In the genomic region with DNA sequence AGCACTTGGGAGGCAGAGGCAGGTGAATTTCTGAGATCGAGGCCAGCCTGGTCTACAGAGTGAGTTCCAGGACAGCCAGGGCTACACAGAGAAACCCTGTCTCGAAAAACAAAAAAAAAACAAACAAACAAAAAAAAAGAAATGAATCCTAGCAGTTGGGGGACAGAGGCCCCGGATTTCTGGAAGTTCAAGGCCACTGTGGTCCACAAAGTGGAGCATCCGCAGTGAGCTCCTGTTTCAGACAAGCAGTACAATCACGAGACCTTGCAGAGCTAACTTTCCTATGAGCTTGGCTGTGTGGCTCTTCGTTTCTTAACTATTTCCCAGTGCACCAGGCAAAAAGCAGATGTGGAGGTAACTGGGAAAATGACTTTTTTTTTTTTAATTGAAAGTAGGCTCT, we compare ENCODE assay signal across 9 mouse cellular contexts. TPM values are rescaled to one million over a fixed set of nuclear protein-coding genes. Genes with fewer than 3 reads are reported as not detected.
DNase-seq lines count a peak whose midpoint lies in the region; ATAC-seq and TF ChIP-seq lines count a peak whose summit lies in the region.
"Not testable (repeated sequence)": the region's sequence is repeated elsewhere in the genome, so short reads cannot be mapped to it uniquely, and the experiment has no call there.
"Had no signal": no experiment of that assay in that cellular context is flagged by ENCODE, and none has a peak within 500 bp of the region (broad histone marks: within the 10 kb centered on the region; RNA-seq: fewer than 3 reads in every experiment).

No protein-coding gene starts in this region.

- not testable (repeated sequence) for TF ChIP-seq EP300 in heart, postnatal 0 days (IDR thresholded peaks at IDR 0.05; ENCODE audit: low read depth)

- not testable (repeated sequence) for TF ChIP-seq CTCF in heart, postnatal 0 days (IDR thresholded peaks at IDR 0.05; ENCODE audit: low read depth); kidney, adult 2 months (conservative IDR thresholded peaks at IDR 0.05; ENCODE audit: insufficient read depth, insufficient read length, low read depth, low read length); olfactory bulb, adult 2 months (IDR thresholded peaks at IDR 0.05; ENCODE audit: insufficient read depth, low read depth, low read length)

- not testable (repeated sequence) for ATAC-seq in forebrain, embryonic 13.5 days; heart, postnatal 0 days (ENCODE audit: insufficient read depth, low read depth); liver, embryonic 11.5 days (replicated peaks; ENCODE audit: low FRiP score)

- H3K9ac ChIP-seq in forebrain, embryonic 13.5 days = peak overlapping the region; percentile 98
- H3K9ac ChIP-seq in heart, postnatal 0 days (replicated peaks; ENCODE audit: low read depth, low read length) = not testable (repeated sequence)
- H3K9ac ChIP-seq in liver, embryonic 11.5 days (ENCODE audit: low read depth, low read length) = peak overlapping the region; percentile 100

- DNase-seq in heart, postnatal 0 days (ENCODE audit: low spot score); kidney, adult 2 months; liver, embryonic 11.5 days (ENCODE audit: low spot score); midbrain, embryonic 10.5 days (ENCODE audit: low spot score): not testable (repeated sequence)

- H3K27ac ChIP-seq in brown adipose tissue, adult 24 weeks (replicated peaks; ENCODE audit: low read depth, low read length) = 0 out of 2 replicates have a peak overlapping the region, but pooled peaks have one; percentile 98
- peak overlapping the region; percentile 92; the same call in 1 of the 2 replicates for H3K27ac ChIP-seq in forebrain, embryonic 13.5 days
- H3K27ac ChIP-seq in heart, postnatal 0 days (ENCODE audit: low read depth) = peak overlapping the region; percentile 96
- H3K27ac ChIP-seq in kidney, adult 2 months (ENCODE audit: insufficient read depth, low read depth, low read length) = not testable (repeated sequence)
- H3K27ac ChIP-seq in liver, embryonic 11.5 days (ENCODE audit: low read depth, low read length) = peak overlapping the region; percentile 97
- peak overlapping the region; percentile 96 for H3K27ac ChIP-seq in midbrain, embryonic 10.5 days (replicated peaks)
- H3K27ac ChIP-seq in olfactory bulb, adult 2 months (ENCODE audit: insufficient read depth, low read depth, low read length) = peak overlapping the region; percentile 91; the same call in 1 of the 2 replicates

- H3K36me3 ChIP-seq in forebrain, embryonic 13.5 days (ENCODE audit: poor library complexity, severe bottlenecking) = peaks cover 50% of the 10 kb centered on the region
- peaks cover 34% of the 10 kb centered on the region for H3K36me3 ChIP-seq in heart, postnatal 0 days (replicated peaks; ENCODE audit: control insufficient read depth, insufficient read depth, low read length)
- not testable (repeated sequence) for H3K36me3 ChIP-seq in kidney, adult 2 months (ENCODE audit: control insufficient read depth, insufficient read depth, low read length)
- peaks cover 36% of the 10 kb centered on the region for H3K36me3 ChIP-seq in liver, embryonic 11.5 days (ENCODE audit: control insufficient read depth, insufficient read depth, low read length)
- peaks cover 69% of the 10 kb centered on the region for H3K36me3 ChIP-seq in midbrain, embryonic 10.5 days

- 90% methylated on average over 6 of the region's 6 CpGs for whole genome bisulfite sequencing in forebrain, embryonic 13.5 days
- 79% methylated on average over 6 of the region's 6 CpGs for WGBS in heart, postnatal 0 days
- WGBS in kidney, adult 2 months = 80% methylated on average over 6 of the region's 6 CpGs
- 48% methylated on average over 6 of the region's 6 CpGs for WGBS in liver, embryonic 11.5 days
- 84% methylated on average over 6 of the region's 6 CpGs for WGBS in midbrain, embryonic 10.5 days
- 86% methylated on average over 6 of the region's 6 CpGs for WGBS in olfactory bulb, adult 2 months

- H3K4me1 ChIP-seq in brown adipose tissue, adult 24 weeks (ENCODE audit: control insufficient read depth, insufficient read depth, insufficient read length, low read length) = peaks cover 13% of the 10 kb centered on the region
- peaks cover 26% of the 10 kb centered on the region for H3K4me1 ChIP-seq in forebrain, embryonic 13.5 days
- H3K4me1 ChIP-seq in heart, postnatal 0 days (ENCODE audit: control insufficient read depth, insufficient read depth) = peaks cover 14% of the 10 kb centered on the region
- peaks cover 12% of the 10 kb centered on the region for H3K4me1 ChIP-seq in kidney, adult 2 months (ENCODE audit: control insufficient read depth, insufficient read depth, low read length)
- peaks cover 20% of the 10 kb centered on the region for H3K4me1 ChIP-seq in liver, embryonic 11.5 days (replicated peaks; ENCODE audit: control insufficient read depth, insufficient read depth, low read length)
- H3K4me1 ChIP-seq in midbrain, embryonic 10.5 days = peaks cover 38% of the 10 kb centered on the region
- H3K4me1 ChIP-seq in olfactory bulb, adult 2 months (ENCODE audit: control insufficient read depth, insufficient read depth, low read length) = peaks cover 10% of the 10 kb centered on the region

- not testable (repeated sequence) for H3K9me3 ChIP-seq in forebrain, embryonic 13.5 days (replicated peaks); heart, postnatal 0 days (replicated peaks; ENCODE audit: control insufficient read depth, low read length); liver, embryonic 11.5 days (ENCODE audit: control insufficient read depth, low read length); midbrain, embryonic 10.5 days (replicated peaks)

- peak overlapping the region; percentile 97 for H3K4me3 ChIP-seq in brown adipose tissue, adult 24 weeks (ENCODE audit: insufficient read depth, low read depth, low read length)
- peak overlapping the region; percentile 98 for H3K4me3 ChIP-seq in forebrain, embryonic 13.5 days
- H3K4me3 ChIP-seq in heart, postnatal 0 days (ENCODE audit: low read depth, low read length) = peak overlapping the region; percentile 76
- H3K4me3 ChIP-seq in kidney, adult 2 months (ENCODE audit: insufficient read depth, low read depth, low read length) = peak overlapping the region; percentile 86
- H3K4me3 ChIP-seq in liver, embryonic 11.5 days (ENCODE audit: low read depth, low read length) = peak overlapping the region; percentile 99
- H3K4me3 ChIP-seq in midbrain, embryonic 10.5 days = peak overlapping the region; percentile 98
- peak overlapping the region; percentile 93 for H3K4me3 ChIP-seq in olfactory bulb, adult 2 months (ENCODE audit: insufficient read depth, low read depth, low read length)

- H3K4me2 ChIP-seq in forebrain, embryonic 13.5 days = peak overlapping the region; percentile 99
- H3K4me2 ChIP-seq in heart, postnatal 0 days (ENCODE audit: low read depth, low read length) = peak overlapping the region; percentile 99
- H3K4me2 ChIP-seq in liver, embryonic 11.5 days = peak overlapping the region; percentile 85

- not testable (repeated sequence) for H3K27me3 ChIP-seq in forebrain, embryonic 13.5 days; heart, postnatal 0 days (ENCODE audit: control insufficient read depth, insufficient read depth, low read length); kidney, adult 2 months (replicated peaks; ENCODE audit: control insufficient read depth, insufficient read depth, low read length); liver, embryonic 11.5 days (replicated peaks; ENCODE audit: control insufficient read depth, insufficient read depth, low read length); midbrain, embryonic 10.5 days (ENCODE audit: low read depth, poor library complexity, severe bottlenecking)

- not testable (repeated sequence) for TF ChIP-seq POLR2A in kidney, adult 2 months (IDR thresholded peaks at IDR 0.05; ENCODE audit: low read depth, low read length); olfactory bulb, adult 2 months (IDR thresholded peaks at IDR 0.05; ENCODE audit: insufficient read depth, low read depth, low read length)

RNA-seq across cellular contexts. Expression of gene Uba52, which starts 0.6 kb away (rescaled TPM):
- polyA plus RNA-seq in brown adipose tissue, adult 24 weeks (2012; ENCODE audit: insufficient read depth, insufficient read length, missing spikeins) = 977 and 1,552 TPM in 2 replicates
- polyA plus RNA-seq in forebrain, embryonic 13.5 days (2015; fragmentation: Nextera tagmentation; extraction: Ambion mirVana) = 812 and 920 TPM in 2 replicates
- 887 and 1,064 TPM in 2 replicates for total RNA-seq in heart, postnatal 0 days (2014; rRNA removed; ENCODE audit: low replicate concordance)
- 1,011 and 1,075 TPM in 2 replicates for polyA plus RNA-seq in heart, postnatal 0 days (2015; fragmentation: Nextera tagmentation; extraction: Ambion mirVana)
- 620 and 835 TPM in 2 replicates for polyA plus RNA-seq in kidney, adult 2 months (2012; rRNA removed)
- 1,024 and 1,077 TPM in 2 replicates for polyA plus RNA-seq in liver, embryonic 11.5 days (2014; fragmentation: Nextera tagmentation; extraction: Ambion mirVana)
- polyA plus RNA-seq in midbrain, embryonic 10.5 days (2016; fragmentation: Nextera tagmentation; extraction: Ambion mirVana) = 836 and 881 TPM in 2 replicates
- polyA plus RNA-seq in olfactory bulb, adult 2 months (2012; ENCODE audit: insufficient read depth, insufficient read length, low replicate concordance, missing spikeins) = 789 TPM in 1 of 2 replicates, not detected in the other

RNA-seq across cellular contexts. Expression of gene Rex1bd, which starts 4.6 kb away (rescaled TPM):
- polyA plus RNA-seq in brown adipose tissue, adult 24 weeks (2012; ENCODE audit: insufficient read depth, insufficient read length, missing spikeins) = 191 and 207 TPM in 2 replicates
- 150 and 154 TPM in 2 replicates for polyA plus RNA-seq in forebrain, embryonic 13.5 days (2015; fragmentation: Nextera tagmentation; extraction: Ambion mirVana)
- total RNA-seq in heart, postnatal 0 days (2014; rRNA removed; ENCODE audit: low replicate concordance) = 121 and 145 TPM in 2 replicates
- polyA plus RNA-seq in heart, postnatal 0 days (2015; fragmentation: Nextera tagmentation; extraction: Ambion mirVana) = 139 and 146 TPM in 2 replicates
- polyA plus RNA-seq in kidney, adult 2 months (2012; rRNA removed) = 161 and 177 TPM in 2 replicates
- 113 and 120 TPM in 2 replicates for polyA plus RNA-seq in liver, embryonic 11.5 days (2014; fragmentation: Nextera tagmentation; extraction: Ambion mirVana)
- polyA plus RNA-seq in midbrain, embryonic 10.5 days (2016; fragmentation: Nextera tagmentation; extraction: Ambion mirVana) = 138 and 140 TPM in 2 replicates
- polyA plus RNA-seq in olfactory bulb, adult 2 months (2012; ENCODE audit: insufficient read depth, insufficient read length, low replicate concordance, missing spikeins) = not detected in 2 replicates

RNA-seq across cellular contexts. Expression of gene Fkbp8, which starts 16.4 kb away (rescaled TPM):
- polyA plus RNA-seq in brown adipose tissue, adult 24 weeks (2012; ENCODE audit: insufficient read depth, insufficient read length, missing spikeins) = 90.9 and 113 TPM in 2 replicates
- 357 and 385 TPM in 2 replicates for polyA plus RNA-seq in forebrain, embryonic 13.5 days (2015; fragmentation: Nextera tagmentation; extraction: Ambion mirVana)
- total RNA-seq in heart, postnatal 0 days (2014; rRNA removed; ENCODE audit: low replicate concordance) = 422 and 440 TPM in 2 replicates
- polyA plus RNA-seq in heart, postnatal 0 days (2015; fragmentation: Nextera tagmentation; extraction: Ambion mirVana) = 195 and 200 TPM in 2 replicates
- 320 and 410 TPM in 2 replicates for polyA plus RNA-seq in kidney, adult 2 months (2012; rRNA removed)
- 261 and 285 TPM in 2 replicates for polyA plus RNA-seq in liver, embryonic 11.5 days (2014; fragmentation: Nextera tagmentation; extraction: Ambion mirVana)
- polyA plus RNA-seq in midbrain, embryonic 10.5 days (2016; fragmentation: Nextera tagmentation; extraction: Ambion mirVana) = 300 and 314 TPM in 2 replicates
- polyA plus RNA-seq in olfactory bulb, adult 2 months (2012; ENCODE audit: insufficient read depth, insufficient read length, low replicate concordance, missing spikeins) = not detected in 2 replicates

RNA-seq across cellular contexts. Expression of gene Kxd1, which starts 16.6 kb away (rescaled TPM):
- polyA plus RNA-seq in brown adipose tissue, adult 24 weeks (2012; ENCODE audit: insufficient read depth, insufficient read length, missing spikeins) = 106 and 116 TPM in 2 replicates
- polyA plus RNA-seq in forebrain, embryonic 13.5 days (2015; fragmentation: Nextera tagmentation; extraction: Ambion mirVana) = 52.5 and 53.6 TPM in 2 replicates
- 110 and 120 TPM in 2 replicates for total RNA-seq in heart, postnatal 0 days (2014; rRNA removed; ENCODE audit: low replicate concordance)
- polyA plus RNA-seq in heart, postnatal 0 days (2015; fragmentation: Nextera tagmentation; extraction: Ambion mirVana) = 93.5 and 96.7 TPM in 2 replicates
- 151 TPM in 2 replicates for polyA plus RNA-seq in kidney, adult 2 months (2012; rRNA removed)
- polyA plus RNA-seq in liver, embryonic 11.5 days (2014; fragmentation: Nextera tagmentation; extraction: Ambion mirVana) = 68.8 and 75.2 TPM in 2 replicates
- polyA plus RNA-seq in midbrain, embryonic 10.5 days (2016; fragmentation: Nextera tagmentation; extraction: Ambion mirVana) = 56.5 and 58.8 TPM in 2 replicates
- not detected in 2 replicates for polyA plus RNA-seq in olfactory bulb, adult 2 months (2012; ENCODE audit: insufficient read depth, insufficient read length, low replicate concordance, missing spikeins)

RNA-seq across cellular contexts. Expression of gene Crlf1, which starts 18.2 kb away (rescaled TPM):
- 1.3 TPM in 1 of 2 replicates, not detected in the other for polyA plus RNA-seq in brown adipose tissue, adult 24 weeks (2012; ENCODE audit: insufficient read depth, insufficient read length, missing spikeins)
- 0.86 and 0.92 TPM in 2 replicates for polyA plus RNA-seq in forebrain, embryonic 13.5 days (2015; fragmentation: Nextera tagmentation; extraction: Ambion mirVana)
- total RNA-seq in heart, postnatal 0 days (2014; rRNA removed; ENCODE audit: low replicate concordance) = not detected in 2 replicates
- polyA plus RNA-seq in heart, postnatal 0 days (2015; fragmentation: Nextera tagmentation; extraction: Ambion mirVana) = 0.16 and 0.66 TPM in 2 replicates
- polyA plus RNA-seq in kidney, adult 2 months (2012; rRNA removed) = 2.6 TPM in 2 replicates
- 3.8 and 5.4 TPM in 2 replicates for polyA plus RNA-seq in liver, embryonic 11.5 days (2014; fragmentation: Nextera tagmentation; extraction: Ambion mirVana)
- 0.42 and 2.3 TPM in 2 replicates for polyA plus RNA-seq in midbrain, embryonic 10.5 days (2016; fragmentation: Nextera tagmentation; extraction: Ambion mirVana)
- not detected in 2 replicates for polyA plus RNA-seq in olfactory bulb, adult 2 months (2012; ENCODE audit: insufficient read depth, insufficient read length, low replicate concordance, missing spikeins)
- total RNA-seq: adrenal gland, postnatal 14 days; megakaryocyte progenitor cell, adult 5-6 weeks had no signal
